Mouse (Mus musculus): ENCODE measurements around the gene Olfr918. TPM values are rescaled to one million over a fixed set of nuclear protein-coding genes. Genes with fewer than 3 reads are reported as not detected.

The Olfr918 gene
- total RNA-seq (2021), result not detected

GRCm38 (mm10) chr9:38674501-38674900 is at the start of gene Olfr918:
Gene Olfr918 (minus strand): TSS chr9:38674601.
- DNase-seq (ENCODE audit: extremely low spot score in 1 of 2, low spot score in 1 of 2), result no peak

DNA sequence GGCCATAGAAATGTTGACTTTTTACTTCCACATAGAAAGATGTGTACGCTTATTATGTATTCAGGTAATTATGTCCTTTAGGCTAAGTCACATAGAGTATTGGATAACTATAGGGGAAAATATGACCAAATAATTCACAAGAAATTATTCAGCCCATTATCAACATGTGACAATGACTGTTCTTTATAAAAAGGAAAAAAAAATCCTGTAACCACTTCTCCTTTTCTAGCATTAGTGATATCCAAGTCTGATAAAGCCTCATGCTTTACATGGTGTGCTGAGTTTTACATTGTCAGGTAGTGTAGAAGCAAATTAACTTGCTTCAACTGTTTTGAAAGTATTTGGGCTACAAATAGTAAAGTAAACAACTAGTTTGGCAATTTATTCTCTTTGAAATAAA is 49.6 kb upstream of the Olfr918 start:
- no peak for DNase-seq (ENCODE audit: extremely low spot score in 1 of 2, low spot score in 1 of 2)

- no peak for DNase-seq (ENCODE audit: extremely low spot score in 1 of 2, low spot score in 1 of 2)
Measured at GRCm38 (mm10) chr9:38718927-38719441, 44.6 kb upstream of the Olfr918 start.

GRCm38 (mm10) chr9:38718102-38718501 is 43.7 kb upstream of the Olfr918 start, which contains the start of gene Vwa5a:
Gene Vwa5a (plus strand): TSS chr9:38718268.
- DNase-seq (ENCODE audit: extremely low spot score in 1 of 2, low spot score in 1 of 2), result no peak

- DNase-seq (ENCODE audit: extremely low spot score in 1 of 2, low spot score in 1 of 2), result no peak
Measured at GRCm38 (mm10) chr9:38672887-38673286, 1.5 kb downstream of the Olfr918 start.

- no peak for DNase-seq (ENCODE audit: extremely low spot score in 1 of 2, low spot score in 1 of 2)
Measured at GRCm38 (mm10) chr9:38665742-38666141, 8.7 kb downstream of the Olfr918 start, which contains the start of gene Olfr917. Gene Olfr917 (minus strand): TSS chr9:38665842.

- no peak for DNase-seq (ENCODE audit: extremely low spot score in 1 of 2, low spot score in 1 of 2)
Measured at GRCm38 (mm10) chr9:38659775-38660174, 14.6 kb downstream of the Olfr918 start, which contains the start of gene Olfr916. Gene Olfr916 (minus strand): TSS chr9:38659875.

DNA sequence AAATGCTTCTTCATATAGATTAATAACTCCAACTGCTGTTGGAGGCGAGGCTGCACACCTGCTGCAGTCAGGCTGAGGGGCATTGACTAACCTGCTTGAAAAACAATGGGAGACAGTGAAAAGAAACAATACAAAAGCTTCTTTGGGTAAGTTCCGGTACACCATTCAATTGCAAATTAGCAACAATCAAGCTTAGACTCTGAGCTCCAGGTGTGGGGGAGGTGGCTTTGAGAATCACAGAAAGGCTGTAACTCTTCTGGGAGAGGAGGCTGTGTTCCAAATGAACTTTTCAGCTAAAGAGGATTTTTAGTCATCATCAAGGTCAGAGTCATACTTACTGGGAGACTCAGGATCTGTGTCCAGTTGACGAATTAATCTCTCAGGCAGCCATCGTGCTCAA is 42.0 kb downstream of the Olfr918 start:
- DNase-seq (ENCODE audit: extremely low spot score in 1 of 2, low spot score in 1 of 2), result no peak

Other genes starting within 250 kb of the Olfr918 start
- gene Olfr901, start 245.1 kb downstream of the Olfr918 start, total RNA-seq (2021), result not detected
- not detected for gene Olfr902, start 226.9 kb downstream of the Olfr918 start, total RNA-seq (2021)
- not detected for gene Olfr904, start 211.5 kb downstream of the Olfr918 start, total RNA-seq (2021)
- under 1 TPM in 1 of 2 experiments, not detected in 1; 0.07 TPM for gene Olfr905, start 203.5 kb downstream of the Olfr918 start, total RNA-seq (2021)
- gene Olfr906, start 187.5 kb downstream of the Olfr918 start, total RNA-seq (2021), result not detected
- not detected for gene Olfr907, start 178.8 kb downstream of the Olfr918 start, total RNA-seq (2021)
- not detected for gene Olfr911-ps1, start 153.0 kb downstream of the Olfr918 start, total RNA-seq (2021)
- gene Olfr910, start 136.8 kb downstream of the Olfr918 start, total RNA-seq (2021), result not detected
- gene Olfr912, start 94.4 kb downstream of the Olfr918 start, total RNA-seq (2021), result not detected
- not detected for gene Olfr913, start 81.8 kb downstream of the Olfr918 start, total RNA-seq (2021)
- not detected for gene Olfr914, start 69.5 kb downstream of the Olfr918 start, total RNA-seq (2021)
- gene Olfr916, start 14.7 kb downstream of the Olfr918 start, total RNA-seq (2021), result not detected
- not detected for gene Olfr917, start 8.8 kb downstream of the Olfr918 start, total RNA-seq (2021)
- not detected for gene Olfr919, start 29.1 kb upstream of the Olfr918 start, total RNA-seq (2021)
- 10 to 100 TPM; 10.4 to 11.5 TPM for gene Vwa5a, start 43.7 kb upstream of the Olfr918 start, total RNA-seq (2021)
- gene Olfr920, start 77.7 kb upstream of the Olfr918 start, total RNA-seq (2021), result under 1 TPM in 1 of 2 experiments, not detected in 1; 0.10 TPM
- not detected for gene Olfr921, start 98.5 kb upstream of the Olfr918 start, total RNA-seq (2021)
- gene Olfr922, start 140.0 kb upstream of the Olfr918 start, total RNA-seq (2021), result not detected
- not detected for gene Olfr923, start 151.9 kb upstream of the Olfr918 start, total RNA-seq (2021)
- gene Olfr924, start 169.8 kb upstream of the Olfr918 start, total RNA-seq (2021), result not detected
- not detected for gene Olfr26, start 180.5 kb upstream of the Olfr918 start, total RNA-seq (2021)
- gene Olfr926, start 202.5 kb upstream of the Olfr918 start, total RNA-seq (2021), result not detected